ENCODE assay signal across 8 mouse cellular contexts in genomic region chr8:90793710-90794109, GRCm38 (mm10). TPM values are rescaled to one million over a fixed set of nuclear protein-coding genes. Genes with fewer than 3 reads are reported as not detected.
DNase-seq lines count a peak whose midpoint lies in the region; ATAC-seq lines count a peak whose summit lies in the region.
"Had no signal": no experiment of that assay in that cellular context is flagged by ENCODE, and none has a peak within 500 bp of the region (broad histone marks: within the 10 kb centered on the region; RNA-seq: fewer than 3 reads in every experiment).

No protein-coding gene starts in this region.

- no peaks in the 10 kb centered on the region for H3K9me3 ChIP-seq in forebrain, embryonic 16.5 days (ENCODE audit: control insufficient read depth, low read length)
- H3K9me3 ChIP-seq in hindbrain, embryonic 14.5 days (ENCODE audit: control insufficient read depth, low read length) = no peaks in the 10 kb centered on the region
- H3K9me3 ChIP-seq in midbrain, embryonic 10.5 days (replicated peaks) = no peaks in the 10 kb centered on the region

- no peak overlapping the region for H3K9ac ChIP-seq in forebrain, embryonic 16.5 days (replicated peaks; ENCODE audit: low read depth, low read length)
- no peak overlapping the region for H3K9ac ChIP-seq in hindbrain, embryonic 14.5 days

- no peaks in the 10 kb centered on the region for H3K4me1 ChIP-seq in forebrain, embryonic 16.5 days (replicated peaks; ENCODE audit: control insufficient read depth, insufficient read depth, low read length)
- H3K4me1 ChIP-seq in hindbrain, embryonic 14.5 days (replicated peaks; ENCODE audit: control insufficient read depth, insufficient read depth, low read length) = no peaks in the 10 kb centered on the region
- H3K4me1 ChIP-seq in midbrain, embryonic 10.5 days = peaks cover 24% of the 10 kb centered on the region

- 0 out of 2 replicates have a peak, but pooled peaks cover 2% of the 10 kb centered on the region for H3K27me3 ChIP-seq in forebrain, embryonic 16.5 days (replicated peaks; ENCODE audit: control insufficient read depth, insufficient read depth, low read length)
- no peaks in the 10 kb centered on the region for H3K27me3 ChIP-seq in hindbrain, embryonic 14.5 days (ENCODE audit: control insufficient read depth, insufficient read depth, low read length)
- 0 out of 2 replicates have a peak, but pooled peaks cover 5% of the 10 kb centered on the region for H3K27me3 ChIP-seq in midbrain, embryonic 10.5 days (ENCODE audit: low read depth, poor library complexity, severe bottlenecking)

- H3K4me3 ChIP-seq in forebrain, embryonic 16.5 days (replicated peaks; ENCODE audit: low read length) = no peak overlapping the region
- H3K4me3 ChIP-seq in hindbrain, embryonic 14.5 days (replicated peaks; ENCODE audit: low read length) = no peak overlapping the region
- H3K4me3 ChIP-seq in midbrain, embryonic 10.5 days = no peak overlapping the region

- no peak overlapping the region for H3K4me2 ChIP-seq in forebrain, embryonic 16.5 days (ENCODE audit: low read length)
- H3K4me2 ChIP-seq in hindbrain, embryonic 14.5 days (replicated peaks) = no peak overlapping the region

- no peak overlapping the region for H3K27ac ChIP-seq in forebrain, embryonic 16.5 days (ENCODE audit: low read length)
- H3K27ac ChIP-seq in hindbrain, embryonic 14.5 days = no peak overlapping the region
- H3K27ac ChIP-seq in midbrain, embryonic 10.5 days (replicated peaks) = peak overlapping the region; percentile 38
- H3K27ac ChIP-seq: macrophage had no signal

- DNase-seq in MN1 (ENCODE audit: low spot score) = peak; percentile 76
- DNase-seq in c-Kit-positive CD71-positive TER-119-positive erythroid progenitor cells, embryonic 14.5 days (ENCODE audit: low spot score) = peak; percentile 45
- peak; percentile 94 for DNase-seq in hindbrain, embryonic 14.5 days (ENCODE audit: low spot score)
- peak; percentile 77 for DNase-seq in left cerebral cortex, adult 11 months (ENCODE audit: low spot score)
- DNase-seq in midbrain, embryonic 10.5 days (ENCODE audit: low spot score) = peak; percentile 78
- DNase-seq in spleen, adult 12 weeks (ENCODE audit: low spot score) = peak; percentile 19

- under 1% methylated on average over 3 of the region's 3 CpGs for WGBS in forebrain, embryonic 16.5 days
- WGBS in hindbrain, embryonic 14.5 days = under 1% methylated on average over 3 of the region's 3 CpGs
- 5% methylated on average over 3 of the region's 3 CpGs for WGBS in midbrain, embryonic 10.5 days

- ATAC-seq in forebrain, embryonic 16.5 days = peak; percentile 71
- no peak for ATAC-seq in hindbrain, embryonic 14.5 days (ENCODE audit: low FRiP score)

- no peaks in the 10 kb centered on the region for H3K36me3 ChIP-seq in forebrain, embryonic 16.5 days (ENCODE audit: control insufficient read depth, insufficient read depth)
- no peaks in the 10 kb centered on the region for H3K36me3 ChIP-seq in hindbrain, embryonic 14.5 days (replicated peaks; ENCODE audit: control insufficient read depth, insufficient read depth)
- H3K36me3 ChIP-seq in midbrain, embryonic 10.5 days = no peaks in the 10 kb centered on the region

RNA-seq across cellular contexts. Expression of gene Gm19935, which starts 23.5 kb away (rescaled TPM):
- 0.58 and 0.60 TPM in 2 replicates for polyA plus RNA-seq in forebrain, embryonic 16.5 days (2015; fragmentation: Nextera tagmentation; extraction: Ambion mirVana)
- 2.6 and 2.7 TPM in 2 replicates for polyA plus RNA-seq in hindbrain, embryonic 14.5 days (2014; fragmentation: Nextera tagmentation; extraction: Ambion mirVana)
- not detected in 2 replicates for polyA plus RNA-seq in midbrain, embryonic 10.5 days (2016; fragmentation: Nextera tagmentation; extraction: Ambion mirVana)
- polyA plus RNA-seq: macrophage had no signal

RNA-seq across cellular contexts. Expression of gene Chd9, which starts 34.4 kb away (rescaled TPM):
- polyA plus RNA-seq in forebrain, embryonic 16.5 days (2015; fragmentation: Nextera tagmentation; extraction: Ambion mirVana) = 93.7 and 97.7 TPM in 2 replicates
- polyA plus RNA-seq in hindbrain, embryonic 14.5 days (2014; fragmentation: Nextera tagmentation; extraction: Ambion mirVana) = 99.2 and 103 TPM in 2 replicates
- polyA plus RNA-seq in midbrain, embryonic 10.5 days (2016; fragmentation: Nextera tagmentation; extraction: Ambion mirVana) = 29.0 and 37.6 TPM in 2 replicates

Comparison
In these comparisons a context has a peak if more than half of its experiments do, and no peak if none do; other contexts are left out.
1. DNase-seq: peak in every context shown above with its lines; median percentile 94 in hindbrain, embryonic 14.5 days; 78 in midbrain, embryonic 10.5 days; 77 in left cerebral cortex, adult 11 months; 76 in MN1; 45 in c-Kit-positive CD71-positive TER-119-positive erythroid progenitor cells, embryonic 14.5 days; 19 in spleen, adult 12 weeks.